Mouse (Mus musculus): ENCODE results near the gene Acot7. TPM values are rescaled to one million over a fixed set of nuclear protein-coding genes. Genes with fewer than 3 reads are reported as not detected.
A peak's percentile ranks its signal among the peaks of the same experiment; 100 is the strongest.

Gene Acot7
- polyA plus RNA-seq, 1 experiment from 2014 or later, result 71.7 TPM

GRCm38 (mm10) chr4:152286183-152286582 is 108.2 kb downstream of the Acot7 start:
- 2% methylated on average over 32 of the region's 32 CpGs for WGBS
- Histone ChIP-seq H3K4me1 (peaks cover 38% of the 10 kb centered on the region), H3K27me3 (peaks cover 94% of the 10 kb centered on the region), H3K27ac (no peak overlapping the region), H3K36me3 (no peaks in the 10 kb centered on the region), H3K9ac (no peak overlapping the region), H3K4me3 (replicated peaks) (peak overlapping the region; percentile 17; the same call in 1 of the 2 replicates), H3K9me3 (replicated peaks) (no peaks in the 10 kb centered on the region), H3K4me2 (peak overlapping the region; percentile 46)
- no peak for ATAC-seq (replicated peaks; ENCODE audit: low FRiP score)

DNA sequence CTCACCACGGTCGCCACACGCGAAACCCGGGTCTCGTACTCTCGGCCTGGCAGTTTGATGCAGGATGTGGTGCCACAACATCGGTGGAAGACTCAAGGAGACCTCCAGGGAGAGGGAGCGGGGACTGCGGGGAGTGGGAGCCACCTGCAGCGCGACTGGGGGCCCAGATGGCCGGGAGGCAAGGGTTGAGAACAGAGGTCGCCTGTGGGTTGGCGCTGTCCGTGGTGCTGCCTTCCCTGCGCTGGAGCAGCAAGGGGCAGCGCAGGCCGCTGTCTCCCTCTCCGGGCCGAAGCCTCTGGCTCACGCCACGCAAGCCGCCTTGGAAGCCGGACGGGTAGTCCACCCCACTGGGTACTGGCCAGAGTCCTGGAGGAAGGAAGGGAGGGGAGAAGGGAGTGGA is 109.0 kb downstream of the Acot7 start:
- H3K4me3 ChIP-seq (replicated peaks), result 0 out of 2 replicates have a peak overlapping the region, but pooled peaks have one; percentile 17
- H3K9me3 ChIP-seq (replicated peaks), result no peaks in the 10 kb centered on the region
- H3K9ac ChIP-seq, result no peak overlapping the region
- no peaks in the 10 kb centered on the region for H3K36me3 ChIP-seq
- peaks cover 38% of the 10 kb centered on the region for H3K4me1 ChIP-seq
- 3% methylated on average over 26 of the region's 26 CpGs for WGBS
- H3K27ac ChIP-seq, result no peak overlapping the region
- no peak overlapping the region for H3K4me2 ChIP-seq
- H3K27me3 ChIP-seq, result peaks cover 94% of the 10 kb centered on the region
- ATAC-seq (replicated peaks; ENCODE audit: low FRiP score), result no peak

GRCm38 (mm10) chr4:152287317-152288120 is 109.6 kb downstream of the Acot7 start:
- H3K9ac ChIP-seq, result no peak overlapping the region
- ATAC-seq (replicated peaks; ENCODE audit: low FRiP score), result no peak
- peaks cover 94% of the 10 kb centered on the region for H3K27me3 ChIP-seq
- no peak overlapping the region for H3K4me2 ChIP-seq
- no peak overlapping the region for H3K4me3 ChIP-seq (replicated peaks)
- H3K9me3 ChIP-seq (replicated peaks), result no peaks in the 10 kb centered on the region
- H3K4me1 ChIP-seq, result peaks cover 42% of the 10 kb centered on the region
- H3K36me3 ChIP-seq, result no peaks in the 10 kb centered on the region
- H3K27ac ChIP-seq, result no peak overlapping the region
- 8% methylated on average over 19 of the region's 19 CpGs for WGBS

GRCm38 (mm10) chr4:152288398-152288945 is 110.5 kb downstream of the Acot7 start:
- WGBS, result 47% methylated on average over 18 of the region's 18 CpGs
- no peaks in the 10 kb centered on the region for H3K9me3 ChIP-seq (replicated peaks)

DNA sequence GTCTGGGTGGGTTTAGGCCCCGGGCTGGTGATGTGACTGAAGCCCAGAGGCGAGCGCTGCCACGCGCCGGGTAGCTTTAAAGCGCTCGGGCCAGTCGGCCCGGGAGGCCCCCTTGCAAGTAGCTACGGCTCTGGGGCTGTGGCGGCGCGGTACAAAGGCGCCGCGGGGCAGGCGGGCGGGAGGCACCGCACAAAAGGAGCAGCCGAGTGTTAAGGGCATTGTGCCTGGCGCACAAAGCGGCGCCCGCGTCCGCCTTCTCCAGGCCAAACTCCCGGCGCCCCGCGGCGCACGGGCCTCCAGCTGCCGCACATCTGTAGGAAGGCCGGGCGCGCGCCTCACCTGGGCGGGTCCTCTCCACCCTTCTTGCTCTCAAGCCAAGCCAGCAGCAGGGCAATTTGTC is 112.5 kb downstream of the Acot7 start:
- Histone ChIP-seq H3K27me3 (peaks cover 88% of the 10 kb centered on the region), H3K9me3 (replicated peaks) (no peaks in the 10 kb centered on the region), H3K4me1 (peaks cover 46% of the 10 kb centered on the region), H3K4me2 (peak overlapping the region; percentile 56), H3K9ac (0 out of 2 replicates have a peak overlapping the region, but pooled peaks have one; percentile 10), H3K4me3 (replicated peaks) (peak overlapping the region; percentile 30), H3K27ac (no peak overlapping the region), H3K36me3 (no peaks in the 10 kb centered on the region)
- WGBS, result 3% methylated on average over 39 of the region's 39 CpGs
- ATAC-seq (replicated peaks; ENCODE audit: low FRiP score), result no peak

More at GRCm38 (mm10) chr4:152288398-152288945, 110.5 kb downstream of the Acot7 start:
- no peak for ATAC-seq (replicated peaks; ENCODE audit: low FRiP score)
- Histone ChIP-seq H3K36me3 (no peaks in the 10 kb centered on the region), H3K4me3 (replicated peaks) (no peak overlapping the region), H3K27me3 (peaks cover 94% of the 10 kb centered on the region), H3K9ac (no peak overlapping the region), H3K27ac (no peak overlapping the region), H3K4me1 (peaks cover 41% of the 10 kb centered on the region), H3K4me2 (no peak overlapping the region)

GRCm38 (mm10) chr4:152290991-152291390 is 113.1 kb downstream of the Acot7 start:
- 21% methylated on average over 11 of the region's 11 CpGs for WGBS

DNA sequence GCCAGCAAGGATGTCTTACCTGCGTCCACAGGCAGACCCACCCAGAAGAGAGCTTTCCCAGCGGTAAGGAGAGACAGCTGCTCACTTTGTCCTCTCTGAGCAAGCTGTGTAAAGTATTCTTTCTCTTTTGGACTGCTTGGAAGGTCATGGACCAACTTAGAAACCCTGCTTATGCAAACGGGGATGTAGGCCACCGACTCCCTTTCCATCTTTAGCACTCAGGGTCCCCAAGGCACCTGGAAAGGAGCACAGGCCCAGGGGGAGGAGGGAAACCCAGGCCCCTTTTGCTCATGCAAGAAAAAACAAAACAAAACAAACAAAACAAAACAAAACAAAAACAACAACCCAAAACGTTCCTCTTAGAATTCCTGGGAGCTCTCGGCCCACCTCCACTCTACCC is 113.6 kb downstream of the Acot7 start, which contains the start of gene Hes3:
Hes3 (minus strand) TSS at position 101 of the 400 bp plus-strand sequence.
- Histone ChIP-seq H3K27me3 (peaks cover 76% of the 10 kb centered on the region), H3K4me2 (peak within 1 kb of the TSS; percentile 56), H3K4me1 (peaks cover 47% of the 10 kb centered on the region), H3K9ac (0 out of 2 replicates have a peak within 1 kb of the TSS, but pooled peaks have one; percentile 10), H3K27ac (no peak within 1 kb of the TSS), H3K9me3 (replicated peaks) (no peaks in the 10 kb centered on the region), H3K4me3 (replicated peaks) (peak within 1 kb of the TSS; percentile 30), H3K36me3 (no peaks in the 10 kb centered on the region)
- 23% methylated on average over 6 of the region's 6 CpGs for WGBS
- ATAC-seq (replicated peaks; ENCODE audit: low FRiP score), result no peak

More at GRCm38 (mm10) chr4:152290991-152291390, 113.1 kb downstream of the Acot7 start:
- H3K4me1 ChIP-seq, result peaks cover 50% of the 10 kb centered on the region
- ATAC-seq (replicated peaks; ENCODE audit: low FRiP score), result no peak
- peaks cover 82% of the 10 kb centered on the region for H3K27me3 ChIP-seq
- H3K27ac ChIP-seq, result no peak overlapping the region
- H3K4me3 ChIP-seq (replicated peaks), result 0 out of 2 replicates have a peak overlapping the region, but pooled peaks have one; percentile 30
- H3K36me3 ChIP-seq, result no peaks in the 10 kb centered on the region
- H3K9me3 ChIP-seq (replicated peaks), result no peaks in the 10 kb centered on the region
- H3K9ac ChIP-seq, result no peak overlapping the region
- peak overlapping the region; percentile 56 for H3K4me2 ChIP-seq

GRCm38 (mm10) chr4:152292102-152292765 is 114.3 kb downstream of the Acot7 start:
- peaks cover 44% of the 10 kb centered on the region for H3K4me1 ChIP-seq
- H3K9me3 ChIP-seq (replicated peaks), result no peaks in the 10 kb centered on the region
- H3K36me3 ChIP-seq, result no peaks in the 10 kb centered on the region
- no peak for ATAC-seq (replicated peaks; ENCODE audit: low FRiP score)
- H3K27ac ChIP-seq, result no peak overlapping the region
- no peak overlapping the region for H3K4me3 ChIP-seq (replicated peaks)
- peaks cover 69% of the 10 kb centered on the region for H3K27me3 ChIP-seq
- no peak overlapping the region for H3K9ac ChIP-seq
- no peak overlapping the region for H3K4me2 ChIP-seq
- WGBS, result 6% methylated on average over 12 of the region's 12 CpGs

DNA sequence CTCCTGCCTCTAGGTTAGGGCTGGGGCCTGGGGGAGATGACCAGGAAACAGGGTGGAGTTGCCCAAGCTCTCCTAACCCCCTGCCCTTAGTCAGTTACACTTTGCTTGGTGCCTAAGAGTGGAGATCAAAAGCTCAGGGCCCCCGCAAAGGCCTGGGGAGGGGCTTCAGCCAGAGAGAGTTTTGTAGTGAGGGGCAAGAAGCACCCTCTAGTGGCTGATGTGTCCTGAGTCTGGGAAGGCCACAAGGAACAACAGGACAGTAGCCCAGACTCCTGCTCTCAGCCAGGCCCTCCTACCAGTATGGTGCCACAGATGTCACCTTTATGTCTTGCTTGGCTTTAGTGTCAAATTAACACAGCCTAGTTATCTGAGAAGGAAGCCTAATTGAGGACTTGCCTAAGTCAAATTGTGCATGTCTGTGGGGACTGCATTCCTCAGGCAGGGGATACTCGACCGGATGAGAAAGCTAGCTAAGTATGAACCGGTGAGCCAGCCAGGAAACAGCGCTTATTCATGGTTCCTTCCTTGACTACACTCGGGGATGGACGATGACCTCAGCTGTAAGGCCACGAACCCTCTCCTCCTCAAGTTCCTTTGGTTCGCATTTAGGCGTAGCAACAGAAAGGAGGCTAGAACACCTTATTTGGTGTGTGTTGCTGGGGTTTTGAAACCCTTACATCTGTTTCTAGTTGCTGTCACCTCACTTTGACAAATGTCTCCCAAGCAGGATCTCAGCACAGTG is 116.4 kb downstream of the Acot7 start:
- Histone ChIP-seq H3K36me3 (peaks cover under 1% of the 10 kb centered on the region; the same call in 1 of the 2 replicates), H3K27me3 (peaks cover 53% of the 10 kb centered on the region), H3K4me1 (peaks cover 60% of the 10 kb centered on the region), H3K9me3 (replicated peaks) (no peaks in the 10 kb centered on the region), H3K27ac (peak overlapping the region; percentile 76), H3K9ac (no peak overlapping the region), H3K4me2 (no peak overlapping the region), H3K4me3 (replicated peaks) (no peak overlapping the region)
- WGBS, result 41% methylated on average over 10 of the region's 10 CpGs
- ATAC-seq (replicated peaks; ENCODE audit: low FRiP score), result no peak

- peak overlapping the region; percentile 76 for H3K27ac ChIP-seq
- ATAC-seq (replicated peaks; ENCODE audit: low FRiP score), result no peak
- 34% methylated on average over 4 of the region's 4 CpGs for WGBS
Observed at GRCm38 (mm10) chr4:152295916-152296315, 118.0 kb downstream of the Acot7 start.

GRCm38 (mm10) chr4:152296371-152296770 is 118.4 kb downstream of the Acot7 start:
- Histone ChIP-seq H3K27me3 (peaks cover 34% of the 10 kb centered on the region), H3K36me3 (peaks cover 20% of the 10 kb centered on the region), H3K9me3 (replicated peaks) (no peaks in the 10 kb centered on the region), H3K9ac (peak overlapping the region; percentile 51), H3K27ac (peak overlapping the region; percentile 76), H3K4me2 (peak overlapping the region; percentile 67), H3K4me1 (peaks cover 65% of the 10 kb centered on the region), H3K4me3 (replicated peaks) (peak overlapping the region; percentile 95)
- 9% methylated on average over 8 of the region's 8 CpGs for WGBS
- no peak for ATAC-seq (replicated peaks; ENCODE audit: low FRiP score)

More at GRCm38 (mm10) chr4:152295916-152296315, 118.0 kb downstream of the Acot7 start:
- Histone ChIP-seq H3K4me1 (peaks cover 61% of the 10 kb centered on the region), H3K27me3 (peaks cover 38% of the 10 kb centered on the region), H3K4me2 (peak overlapping the region; percentile 19; the same call in 1 of the 2 replicates), H3K9me3 (replicated peaks) (no peaks in the 10 kb centered on the region), H3K4me3 (replicated peaks) (0 out of 2 replicates have a peak overlapping the region, but pooled peaks have one; percentile 0), H3K9ac (no peak overlapping the region), H3K36me3 (peaks cover 16% of the 10 kb centered on the region)
